11 mouse cellular contexts compared by ENCODE assay signal in genomic region chr1:132150171-132150570, GRCm38 (mm10). TPM values are rescaled to one million over a fixed set of nuclear protein-coding genes. Genes with fewer than 3 reads are reported as not detected.
DNase-seq lines count a peak whose midpoint lies in the region; ATAC-seq and TF ChIP-seq lines count a peak whose summit lies in the region.
"Had no signal": no experiment of that assay in that cellular context is flagged by ENCODE, and none has a peak within 500 bp of the region (broad histone marks: within the 10 kb centered on the region; RNA-seq: fewer than 3 reads in every experiment).

No protein-coding gene starts in this region.

- H3K4me2 ChIP-seq in embryonic facial prominence, embryonic 12.5 days (replicated peaks): no peak overlapping the region
- no peak overlapping the region for H3K4me2 ChIP-seq in lung, postnatal 0 days (replicated peaks; ENCODE audit: low read depth, low read length)
- H3K4me2 ChIP-seq: neural tube, embryonic 12.5 days had no signal

- H3K27me3 ChIP-seq in embryonic facial prominence, embryonic 12.5 days: no peaks in the 10 kb centered on the region
- peaks cover 22% of the 10 kb centered on the region for H3K27me3 ChIP-seq in embryonic facial prominence, embryonic 10.5 days (replicated peaks; ENCODE audit: low read depth, poor library complexity, severe bottlenecking)
- H3K27me3 ChIP-seq in lung, postnatal 0 days (replicated peaks; ENCODE audit: insufficient read depth, low read length): no peaks in the 10 kb centered on the region
- H3K27me3 ChIP-seq: neural tube, embryonic 12.5 days had no signal

- WGBS in embryonic facial prominence, embryonic 12.5 days: 33% methylated on average over 1 of the region's 1 CpGs
- WGBS in embryonic facial prominence, embryonic 10.5 days: 43% methylated on average over 1 of the region's 1 CpGs
- 43% methylated on average over 1 of the region's 1 CpGs for WGBS in lung, postnatal 0 days
- 74% methylated on average over 1 of the region's 1 CpGs for WGBS in macrophage (ENCODE audit: missing documents)

- H3K9ac ChIP-seq in embryonic facial prominence, embryonic 12.5 days: peak overlapping the region; percentile 10; the same call in 1 of the 2 replicates
- no peak overlapping the region for H3K9ac ChIP-seq in lung, postnatal 0 days (replicated peaks; ENCODE audit: low read depth)
- H3K9ac ChIP-seq: neural tube, embryonic 12.5 days had no signal

- no peaks in the 10 kb centered on the region for H3K36me3 ChIP-seq in embryonic facial prominence, embryonic 12.5 days
- no peaks in the 10 kb centered on the region for H3K36me3 ChIP-seq in embryonic facial prominence, embryonic 10.5 days (replicated peaks)
- no peaks in the 10 kb centered on the region for H3K36me3 ChIP-seq in lung, postnatal 0 days (ENCODE audit: insufficient read depth, low read length)
- no peaks in the 10 kb centered on the region for H3K36me3 ChIP-seq in macrophage (ENCODE audit: inconsistent target)
- H3K36me3 ChIP-seq: neural tube, embryonic 12.5 days had no signal

- H3K79me2 ChIP-seq in macrophage (ENCODE audit: inconsistent target): no peaks in the 10 kb centered on the region

- H3K27ac ChIP-seq in embryonic facial prominence, embryonic 12.5 days: no peak overlapping the region
- no peak overlapping the region; the same call in 1 of the 2 replicates for H3K27ac ChIP-seq in embryonic facial prominence, embryonic 10.5 days (replicated peaks)
- H3K27ac ChIP-seq in lung, postnatal 0 days (ENCODE audit: low read length): peak overlapping the region; percentile 60
- peak overlapping the region; percentile 35 for H3K27ac ChIP-seq in macrophage
- H3K27ac ChIP-seq: neural tube, embryonic 12.5 days had no signal

- DNase-seq in embryonic facial prominence, embryonic 10.5 days (ENCODE audit: low spot score): no peak
- DNase-seq in lung, postnatal 0 days (ENCODE audit: low spot score): no peak
- DNase-seq in lung, postnatal 14 days: no peak
- DNase-seq in kidney, adult 18-20 months: peak; percentile 55
- DNase-seq in frontal cortex, postnatal 14 days (ENCODE audit: low spot score in 2 of 2): no peak
- DNase-seq in T-cell, adult 2 months (ENCODE audit: low spot score): no peak
- DNase-seq: cerebellum, adult 11 months had no signal

- no peak overlapping the region for H3K4me3 ChIP-seq in embryonic facial prominence, embryonic 12.5 days
- H3K4me3 ChIP-seq in embryonic facial prominence, embryonic 10.5 days: no peak overlapping the region
- H3K4me3 ChIP-seq in lung, postnatal 0 days (ENCODE audit: low read depth, low read length): no peak overlapping the region
- no peak overlapping the region for H3K4me3 ChIP-seq in macrophage (ENCODE audit: inconsistent target)
- H3K4me3 ChIP-seq: neural tube, embryonic 12.5 days had no signal

- H3K4me1 ChIP-seq in embryonic facial prominence, embryonic 12.5 days: 0 out of 2 replicates have a peak, but pooled peaks cover 9% of the 10 kb centered on the region
- peaks cover 26% of the 10 kb centered on the region for H3K4me1 ChIP-seq in embryonic facial prominence, embryonic 10.5 days
- H3K4me1 ChIP-seq in lung, postnatal 0 days (ENCODE audit: insufficient read depth, low read depth, low read length): no peaks in the 10 kb centered on the region

- no peaks in the 10 kb centered on the region for H3K9me3 ChIP-seq in embryonic facial prominence, embryonic 12.5 days
- no peaks in the 10 kb centered on the region for H3K9me3 ChIP-seq in embryonic facial prominence, embryonic 10.5 days
- no peaks in the 10 kb centered on the region for H3K9me3 ChIP-seq in lung, postnatal 0 days (ENCODE audit: low read length)
- H3K9me3 ChIP-seq: neural tube, embryonic 12.5 days had no signal

- no peak for TF ChIP-seq EP300 in lung, postnatal 0 days (IDR thresholded peaks at IDR 0.05)

- no peak for TF ChIP-seq CTCF in lung, postnatal 0 days (IDR thresholded peaks at IDR 0.05)

- ATAC-seq in embryonic facial prominence, embryonic 12.5 days (ENCODE audit: insufficient number of reproducible peaks, insufficient read depth, low FRiP score, low TSS enrichment): no peak
- peak; percentile 25 for ATAC-seq in lung, postnatal 0 days

RNA-seq across cellular contexts. Expression of gene Cdk18, which starts 10.7 kb away (rescaled TPM):
- 2.9 and 3.3 TPM in 2 replicates for polyA plus RNA-seq in embryonic facial prominence, embryonic 12.5 days (2016; fragmentation: Nextera tagmentation; extraction: Ambion mirVana)
- 2.3 and 3.2 TPM in 2 replicates for polyA plus RNA-seq in embryonic facial prominence, embryonic 10.5 days (2016; fragmentation: Nextera tagmentation; extraction: Ambion mirVana)
- polyA plus RNA-seq in lung, postnatal 0 days (2015; fragmentation: Nextera tagmentation; extraction: Ambion mirVana): 6.5 and 6.9 TPM in 2 replicates
- 100 to 1,000 TPM in 18 of 26 experiments, 10 to 100 TPM in 8; 36.4 to 443 (median 163) TPM for total RNA-seq in macrophage (2018; cell fraction: chromatin; rRNA removed)
- 100 to 1,000 TPM in 8 of 26 experiments, 10 to 100 TPM in 18; 32.8 to 118 (median 70.3) TPM for total RNA-seq in macrophage (2018; cell fraction: cytosol; rRNA removed)
- total RNA-seq in macrophage (2018; cell fraction: nucleus; rRNA removed): 100 to 1,000 TPM in 12 of 26 experiments, 10 to 100 TPM in 14; 32.7 to 253 (median 92.9) TPM
- polyA plus RNA-seq in macrophage (2018): 71.8 to 165 TPM (median 102 TPM) in 3 replicates

RNA-seq across cellular contexts. Expression of gene Lemd1, which starts 41.1 kb away (rescaled TPM):
- 1.5 and 2.0 TPM in 2 replicates for polyA plus RNA-seq in embryonic facial prominence, embryonic 12.5 days (2016; fragmentation: Nextera tagmentation; extraction: Ambion mirVana)
- polyA plus RNA-seq in embryonic facial prominence, embryonic 10.5 days (2016; fragmentation: Nextera tagmentation; extraction: Ambion mirVana): 1.9 and 2.0 TPM in 2 replicates
- polyA plus RNA-seq in lung, postnatal 0 days (2015; fragmentation: Nextera tagmentation; extraction: Ambion mirVana): 0.79 TPM in 1 of 2 replicates, not detected in the other
- not detected for total RNA-seq in macrophage (2018; cell fraction: chromatin; rRNA removed)
- not detected for total RNA-seq in macrophage (2018; cell fraction: cytosol; rRNA removed)
- total RNA-seq in macrophage (2018; cell fraction: nucleus; rRNA removed): not detected
- polyA plus RNA-seq in macrophage (2018): not detected in 3 replicates
- total RNA-seq: gastrocnemius, adult 18-20 months had no signal

RNA-seq across cellular contexts. Expression of gene AC124108.1, which starts 41.1 kb away (rescaled TPM):
- polyA plus RNA-seq in embryonic facial prominence, embryonic 12.5 days (2016; fragmentation: Nextera tagmentation; extraction: Ambion mirVana): 0.43 and 0.75 TPM in 2 replicates
- 1.00 and 1.4 TPM in 2 replicates for polyA plus RNA-seq in embryonic facial prominence, embryonic 10.5 days (2016; fragmentation: Nextera tagmentation; extraction: Ambion mirVana)
- polyA plus RNA-seq in lung, postnatal 0 days (2015; fragmentation: Nextera tagmentation; extraction: Ambion mirVana): not detected in 2 replicates
- total RNA-seq in macrophage (2018; cell fraction: chromatin; rRNA removed): not detected
- not detected for total RNA-seq in macrophage (2018; cell fraction: cytosol; rRNA removed)
- not detected for total RNA-seq in macrophage (2018; cell fraction: nucleus; rRNA removed)
- polyA plus RNA-seq in macrophage (2018): not detected in 3 replicates
- total RNA-seq: gastrocnemius, adult 18-20 months had no signal

Comparison
In these comparisons a context has a peak if more than half of its experiments do, and no peak if none do; other contexts are left out.
1. H3K27ac ChIP-seq: peak in lung, postnatal 0 days (single experiment) and macrophage (single experiment); none in embryonic facial prominence, embryonic 12.5 days (single experiment) and embryonic facial prominence, embryonic 10.5 days (single experiment).